ENCODE assay signal across 8 mouse cellular contexts in genomic region chr11:109470921-109471861, GRCm38 (mm10). TPM values are rescaled to one million over a fixed set of nuclear protein-coding genes. Genes with fewer than 3 reads are reported as not detected.
DNase-seq lines count a peak whose midpoint lies in the region; ATAC-seq and TF ChIP-seq lines count a peak whose summit lies in the region.

No protein-coding gene starts in this region.

- no peaks in the 10 kb centered on the region for H3K36me3 ChIP-seq in lung, embryonic 15.5 days
- H3K36me3 ChIP-seq in embryonic facial prominence, embryonic 14.5 days (ENCODE audit: control insufficient read depth, insufficient read depth, low read length): no peaks in the 10 kb centered on the region
- no peaks in the 10 kb centered on the region for H3K36me3 ChIP-seq in kidney, embryonic 16.5 days (ENCODE audit: insufficient read depth, low read length)
- no peaks in the 10 kb centered on the region for H3K36me3 ChIP-seq in midbrain, postnatal 0 days (ENCODE audit: insufficient read depth, low read length)

- H3K9me3 ChIP-seq in lung, embryonic 15.5 days: no peaks in the 10 kb centered on the region
- H3K9me3 ChIP-seq in embryonic facial prominence, embryonic 14.5 days (ENCODE audit: control insufficient read depth, low read length): no peaks in the 10 kb centered on the region
- H3K9me3 ChIP-seq in kidney, embryonic 16.5 days (ENCODE audit: low read length): no peaks in the 10 kb centered on the region
- H3K9me3 ChIP-seq in midbrain, postnatal 0 days (ENCODE audit: low read length): no peaks in the 10 kb centered on the region

- DNase-seq in lung, postnatal 10 days: no peak
- peak; percentile 50 for DNase-seq in embryonic facial prominence, embryonic 14.5 days (ENCODE audit: low spot score)
- no peak for DNase-seq in midbrain, postnatal 0 days (ENCODE audit: low spot score)
- no peak for DNase-seq in right cerebral cortex, adult 18-20 months
- no peak for DNase-seq in adrenal gland, postnatal 25 days

- 34% methylated on average over 15 of the region's 15 CpGs for WGBS in lung, embryonic 15.5 days
- WGBS in embryonic facial prominence, embryonic 14.5 days: 29% methylated on average over 15 of the region's 15 CpGs
- 24% methylated on average over 15 of the region's 15 CpGs for WGBS in kidney, embryonic 16.5 days
- 43% methylated on average over 15 of the region's 15 CpGs for WGBS in midbrain, postnatal 0 days

- peaks cover 22% of the 10 kb centered on the region; the same call in 1 of the 2 replicates for H3K4me1 ChIP-seq in lung, embryonic 15.5 days
- H3K4me1 ChIP-seq in embryonic facial prominence, embryonic 14.5 days (ENCODE audit: control insufficient read depth, insufficient read depth, low read length): no peaks in the 10 kb centered on the region
- peaks cover 25% of the 10 kb centered on the region for H3K4me1 ChIP-seq in kidney, embryonic 16.5 days (ENCODE audit: insufficient read depth, low read length)
- no peaks in the 10 kb centered on the region for H3K4me1 ChIP-seq in midbrain, postnatal 0 days (ENCODE audit: insufficient read depth, low read length)

- H3K4me2 ChIP-seq in lung, embryonic 15.5 days: peak overlapping the region; percentile 98
- peak overlapping the region; percentile 94 for H3K4me2 ChIP-seq in embryonic facial prominence, embryonic 14.5 days (ENCODE audit: low read depth, low read length)
- peak overlapping the region; percentile 95 for H3K4me2 ChIP-seq in kidney, embryonic 16.5 days (replicated peaks; ENCODE audit: low read depth, low read length)
- peak overlapping the region; percentile 94 for H3K4me2 ChIP-seq in midbrain, postnatal 0 days (ENCODE audit: low read depth, low read length, poor library complexity, severe bottlenecking)

- H3K27me3 ChIP-seq in lung, embryonic 15.5 days: no peaks in the 10 kb centered on the region
- peaks cover 8% of the 10 kb centered on the region; the same call in 1 of the 2 replicates for H3K27me3 ChIP-seq in embryonic facial prominence, embryonic 14.5 days (replicated peaks; ENCODE audit: control insufficient read depth, insufficient read depth, low read length)
- no peaks in the 10 kb centered on the region for H3K27me3 ChIP-seq in kidney, embryonic 16.5 days (ENCODE audit: insufficient read depth, low read length)
- no peaks in the 10 kb centered on the region; the same call in 1 of the 2 replicates for H3K27me3 ChIP-seq in midbrain, postnatal 0 days (ENCODE audit: insufficient read depth, low read length)

- TF ChIP-seq CTCF in midbrain, postnatal 0 days (IDR thresholded peaks at IDR 0.05): no peak

- H3K4me3 ChIP-seq in lung, embryonic 15.5 days: peak overlapping the region; percentile 83
- peak overlapping the region; percentile 71 for H3K4me3 ChIP-seq in embryonic facial prominence, embryonic 14.5 days (ENCODE audit: low read depth, low read length)
- H3K4me3 ChIP-seq in kidney, embryonic 16.5 days (ENCODE audit: low read length): peak overlapping the region; percentile 75
- H3K4me3 ChIP-seq in midbrain, postnatal 0 days (ENCODE audit: low read depth, low read length): peak overlapping the region; percentile 81

- no peak overlapping the region for H3K27ac ChIP-seq in lung, embryonic 15.5 days
- H3K27ac ChIP-seq in embryonic facial prominence, embryonic 14.5 days (replicated peaks; ENCODE audit: low read depth, low read length): no peak overlapping the region
- no peak overlapping the region for H3K27ac ChIP-seq in kidney, embryonic 16.5 days (ENCODE audit: low read length)
- no peak overlapping the region for H3K27ac ChIP-seq in midbrain, postnatal 0 days (ENCODE audit: low read depth, low read length)

- no peak overlapping the region for H3K9ac ChIP-seq in lung, embryonic 15.5 days
- H3K9ac ChIP-seq in embryonic facial prominence, embryonic 14.5 days (ENCODE audit: low read depth, low read length): no peak overlapping the region
- peak overlapping the region; percentile 91; the same call in 1 of the 2 replicates for H3K9ac ChIP-seq in kidney, embryonic 16.5 days (replicated peaks; ENCODE audit: low read length)
- H3K9ac ChIP-seq in midbrain, postnatal 0 days (replicated peaks; ENCODE audit: low read length, poor library complexity, severe bottlenecking): no peak overlapping the region

- no peak for ATAC-seq in lung, embryonic 15.5 days (ENCODE audit: borderline replicate concordance, extremely low read depth, low FRiP score, low TSS enrichment)
- no peak for ATAC-seq in embryonic facial prominence, embryonic 14.5 days (ENCODE audit: low read depth)
- ATAC-seq in kidney, embryonic 16.5 days (ENCODE audit: low FRiP score, low TSS enrichment): no peak
- ATAC-seq in midbrain, postnatal 0 days (ENCODE audit: low FRiP score): no peak
- ATAC-seq in monocyte, adult 5-6 weeks (replicated peaks; ENCODE audit: insufficient number of reproducible peaks, low FRiP score, low TSS enrichment, poor library complexity, severe bottlenecking): no peak

RNA-seq across cellular contexts. Expression of gene Arsg, which starts 2.0 kb away (rescaled TPM):
- 4.2 TPM in 2 replicates for polyA plus RNA-seq in lung, embryonic 15.5 days (2015; fragmentation: Nextera tagmentation; extraction: Ambion mirVana)
- polyA plus RNA-seq in embryonic facial prominence, embryonic 14.5 days (2014; fragmentation: Nextera tagmentation; extraction: Ambion mirVana): 4.3 and 4.7 TPM in 2 replicates
- 5.3 and 6.5 TPM in 2 replicates for polyA plus RNA-seq in kidney, embryonic 16.5 days (2015; fragmentation: Nextera tagmentation; extraction: Ambion mirVana)
- total RNA-seq in midbrain, postnatal 0 days (2014; rRNA removed): 6.6 and 6.9 TPM in 2 replicates
- polyA plus RNA-seq in midbrain, postnatal 0 days (2015; fragmentation: Nextera tagmentation; extraction: Ambion mirVana): 5.1 and 6.0 TPM in 2 replicates
- total RNA-seq in monocyte, adult 5-6 weeks (2017): 0.96 to 2.5 TPM (median 1.1 TPM) in 3 replicates
- 4.1 and 5.9 TPM in 2 replicates for total RNA-seq in adrenal gland, postnatal 25 days (2021)

RNA-seq across cellular contexts. Expression of gene Slc16a6, which starts 2.2 kb away (rescaled TPM):
- polyA plus RNA-seq in lung, embryonic 15.5 days (2015; fragmentation: Nextera tagmentation; extraction: Ambion mirVana): 4.4 and 4.6 TPM in 2 replicates
- 5.6 and 7.9 TPM in 2 replicates for polyA plus RNA-seq in embryonic facial prominence, embryonic 14.5 days (2014; fragmentation: Nextera tagmentation; extraction: Ambion mirVana)
- polyA plus RNA-seq in kidney, embryonic 16.5 days (2015; fragmentation: Nextera tagmentation; extraction: Ambion mirVana): 8.4 and 8.7 TPM in 2 replicates
- 11.5 and 22.1 TPM in 2 replicates for total RNA-seq in midbrain, postnatal 0 days (2014; rRNA removed)
- polyA plus RNA-seq in midbrain, postnatal 0 days (2015; fragmentation: Nextera tagmentation; extraction: Ambion mirVana): 4.8 and 6.3 TPM in 2 replicates
- 9.1 to 20.3 TPM (median 11.3 TPM) in 3 replicates for total RNA-seq in monocyte, adult 5-6 weeks (2017)
- total RNA-seq in adrenal gland, postnatal 25 days (2021): 0.46 and 0.67 TPM in 2 replicates

RNA-seq across cellular contexts. Expression of gene Amz2, which starts 45.4 kb away (rescaled TPM):
- 41.4 and 44.2 TPM in 2 replicates for polyA plus RNA-seq in lung, embryonic 15.5 days (2015; fragmentation: Nextera tagmentation; extraction: Ambion mirVana)
- polyA plus RNA-seq in embryonic facial prominence, embryonic 14.5 days (2014; fragmentation: Nextera tagmentation; extraction: Ambion mirVana): 39.3 and 40.9 TPM in 2 replicates
- 42.7 and 45.7 TPM in 2 replicates for polyA plus RNA-seq in kidney, embryonic 16.5 days (2015; fragmentation: Nextera tagmentation; extraction: Ambion mirVana)
- total RNA-seq in midbrain, postnatal 0 days (2014; rRNA removed): 156 and 182 TPM in 2 replicates
- polyA plus RNA-seq in midbrain, postnatal 0 days (2015; fragmentation: Nextera tagmentation; extraction: Ambion mirVana): 39.6 and 40.1 TPM in 2 replicates
- 32.6 to 34.9 TPM (median 33.6 TPM) in 3 replicates for total RNA-seq in monocyte, adult 5-6 weeks (2017)
- total RNA-seq in adrenal gland, postnatal 25 days (2021): 41.9 and 53.9 TPM in 2 replicates

RNA-seq across cellular contexts. Expression of gene 9930022D16Rik, which starts 57.5 kb away (rescaled TPM):
- polyA plus RNA-seq in lung, embryonic 15.5 days (2015; fragmentation: Nextera tagmentation; extraction: Ambion mirVana): not detected in 2 replicates
- polyA plus RNA-seq in embryonic facial prominence, embryonic 14.5 days (2014; fragmentation: Nextera tagmentation; extraction: Ambion mirVana): 0.08 TPM in 1 of 2 replicates, not detected in the other
- not detected in 2 replicates for polyA plus RNA-seq in kidney, embryonic 16.5 days (2015; fragmentation: Nextera tagmentation; extraction: Ambion mirVana)
- not detected in 2 replicates for total RNA-seq in midbrain, postnatal 0 days (2014; rRNA removed)
- polyA plus RNA-seq in midbrain, postnatal 0 days (2015; fragmentation: Nextera tagmentation; extraction: Ambion mirVana): not detected in 2 replicates
- 0.85 to 6.5 TPM (median 1.6 TPM) in 3 replicates for total RNA-seq in monocyte, adult 5-6 weeks (2017)
- total RNA-seq in adrenal gland, postnatal 25 days (2021): not detected in 2 replicates
